Comparison of ENCODE assay signal across 23 mouse cellular contexts in the genomic region with DNA sequence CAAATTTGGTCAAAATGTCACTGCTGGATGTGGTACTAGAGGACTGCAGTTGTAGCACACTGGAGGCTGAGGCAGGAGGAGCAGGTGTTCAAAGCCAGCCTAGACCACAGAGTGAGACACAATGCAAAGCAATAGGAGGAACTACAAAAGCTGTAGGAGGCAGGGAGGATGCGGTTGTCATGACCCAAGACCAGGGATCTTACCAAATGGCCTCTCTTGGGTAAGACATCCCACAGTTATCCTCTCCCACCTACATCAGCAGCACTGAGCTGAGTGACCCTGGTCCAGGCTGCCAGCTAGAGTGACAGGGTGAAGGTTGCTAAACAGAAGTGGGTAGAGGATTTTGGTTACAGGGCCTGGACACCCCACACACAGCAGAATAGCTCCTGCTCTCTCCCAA.
DNase-seq lines count a peak whose midpoint lies in the region; ATAC-seq and TF ChIP-seq lines count a peak whose summit lies in the region.
"Had no signal": no experiment of that assay in that cellular context is flagged by ENCODE, and none has a peak within 500 bp of the region (broad histone marks: within the 10 kb centered on the region; RNA-seq: fewer than 3 reads in every experiment).

No protein-coding gene starts in this region.

- H3K9ac ChIP-seq in lung, postnatal 0 days (replicated peaks; ENCODE audit: low read depth) = no peak overlapping the region
- no peak overlapping the region for H3K9ac ChIP-seq in hindbrain, embryonic 14.5 days
- H3K9ac ChIP-seq: embryonic facial prominence, embryonic 13.5 days; forebrain, embryonic 13.5 days; forebrain, postnatal 0 days; hindbrain, embryonic 15.5 days had no signal

- H3K4me2 ChIP-seq in lung, postnatal 0 days (replicated peaks; ENCODE audit: low read depth, low read length) = no peak overlapping the region
- no peak overlapping the region for H3K4me2 ChIP-seq in hindbrain, embryonic 14.5 days (replicated peaks)
- H3K4me2 ChIP-seq: embryonic facial prominence, embryonic 13.5 days; forebrain, embryonic 13.5 days; hindbrain, embryonic 15.5 days had no signal

- 86% methylated on average over 1 of the region's 1 CpGs for WGBS in lung, postnatal 0 days
- WGBS in bone marrow, adult 2 months = 47% methylated on average over 1 of the region's 1 CpGs
- WGBS in hindbrain, embryonic 14.5 days = 86% methylated on average over 1 of the region's 1 CpGs

- no peak for TF ChIP-seq POLR2A in bone marrow, adult 2 months (IDR thresholded peaks at IDR 0.05; ENCODE audit: borderline replicate concordance, control insufficient read depth, low read depth, low read length)

- peak; percentile 15 to 26 for DNase-seq in lung, adult 18-20 months
- DNase-seq in lung, postnatal 0 days (ENCODE audit: low spot score) = no peak
- no peak for DNase-seq in spleen, postnatal 36 days (ENCODE audit: low spot score in 2 of 2)
- no peak for DNase-seq in adipocyte (ENCODE audit: low spot score)
- DNase-seq in hindbrain, embryonic 14.5 days (ENCODE audit: low spot score) = no peak
- DNase-seq: adrenal gland, adult 2 months; adrenal gland, postnatal 25 days; cerebellum, adult 2 months; cerebellum, postnatal 14 days; forebrain, postnatal 0 days; gastrocnemius, postnatal 36 days; heart, adult 18-20 months; heart, postnatal 10 days had no signal

- no peak overlapping the region for H3K27ac ChIP-seq in lung, postnatal 0 days (ENCODE audit: low read length)
- H3K27ac ChIP-seq in bone marrow, adult 2 months (ENCODE audit: control insufficient read depth, insufficient read depth, low read depth, low read length, poor library complexity) = peak overlapping the region; percentile 15
- no peak overlapping the region for H3K27ac ChIP-seq in hindbrain, embryonic 14.5 days
- H3K27ac ChIP-seq: embryonic facial prominence, embryonic 13.5 days; forebrain, embryonic 13.5 days; heart, embryonic 10.5 days; hindbrain, embryonic 15.5 days had no signal

- no peaks in the 10 kb centered on the region for H3K27me3 ChIP-seq in lung, postnatal 0 days (replicated peaks; ENCODE audit: insufficient read depth, low read length)
- no peaks in the 10 kb centered on the region for H3K27me3 ChIP-seq in hindbrain, embryonic 14.5 days (ENCODE audit: control insufficient read depth, insufficient read depth, low read length)
- H3K27me3 ChIP-seq: CH12.LX; embryonic facial prominence, embryonic 13.5 days; forebrain, embryonic 13.5 days; hindbrain, embryonic 15.5 days; Patski had no signal

- no peaks in the 10 kb centered on the region for H3K36me3 ChIP-seq in lung, postnatal 0 days (ENCODE audit: insufficient read depth, low read length)
- H3K36me3 ChIP-seq in hindbrain, embryonic 14.5 days (replicated peaks; ENCODE audit: control insufficient read depth, insufficient read depth) = no peaks in the 10 kb centered on the region
- H3K36me3 ChIP-seq: embryonic facial prominence, embryonic 13.5 days; heart, embryonic 10.5 days; hindbrain, embryonic 10.5 days; hindbrain, embryonic 15.5 days had no signal

- no peak overlapping the region for H3K4me3 ChIP-seq in lung, postnatal 0 days (ENCODE audit: low read depth, low read length)
- H3K4me3 ChIP-seq in bone marrow, adult 2 months (replicated peaks; ENCODE audit: control insufficient read depth, low read depth, low read length) = no peak overlapping the region
- no peak overlapping the region for H3K4me3 ChIP-seq in hindbrain, embryonic 14.5 days (replicated peaks; ENCODE audit: low read length)
- H3K4me3 ChIP-seq: embryonic facial prominence, embryonic 13.5 days; forebrain, embryonic 13.5 days; heart, embryonic 10.5 days; hindbrain, embryonic 10.5 days; hindbrain, embryonic 15.5 days had no signal

- no peak for TF ChIP-seq CTCF in lung, postnatal 0 days (IDR thresholded peaks at IDR 0.05)
- TF ChIP-seq CTCF in bone marrow, adult 2 months (IDR thresholded peaks at IDR 0.05; ENCODE audit: control insufficient read depth, insufficient read depth, low read length) = no peak

- no peaks in the 10 kb centered on the region for H3K4me1 ChIP-seq in lung, postnatal 0 days (ENCODE audit: insufficient read depth, low read depth, low read length)
- peaks cover 7% of the 10 kb centered on the region for H3K4me1 ChIP-seq in bone marrow, adult 2 months (ENCODE audit: control insufficient read depth, insufficient read depth, low read length)
- H3K4me1 ChIP-seq in hindbrain, embryonic 14.5 days (replicated peaks; ENCODE audit: control insufficient read depth, insufficient read depth, low read length) = no peaks in the 10 kb centered on the region
- H3K4me1 ChIP-seq: hindbrain, embryonic 15.5 days had no signal

- no peak for ATAC-seq in lung, postnatal 0 days
- peak; percentile 67 to 88; a peak in 2 of 4 replicates for ATAC-seq in hematopoietic stem cell, adult 5-6 weeks (replicated peaks in 1 of 2; ENCODE audit: insufficient read depth in 1 of 2, low FRiP score in 2 of 2, low TSS enrichment in 1 of 2, low read depth in 1 of 2, poor library complexity in 2 of 2, severe bottlenecking in 2 of 2)
- no peak for ATAC-seq in hindbrain, embryonic 14.5 days (ENCODE audit: low FRiP score)
- ATAC-seq: activated CD4-positive, CD25-positive, alpha-beta regulatory T cell, adult 4 months; forebrain, embryonic 13.5 days; forebrain, postnatal 0 days; Patski had no signal

- TF ChIP-seq EP300 in lung, postnatal 0 days (IDR thresholded peaks at IDR 0.05) = no peak

- no peaks in the 10 kb centered on the region for H3K9me3 ChIP-seq in lung, postnatal 0 days (ENCODE audit: low read length)
- H3K9me3 ChIP-seq in hindbrain, embryonic 14.5 days (ENCODE audit: control insufficient read depth, low read length) = peaks cover 8% of the 10 kb centered on the region; the same call in 1 of the 2 replicates
- H3K9me3 ChIP-seq: hindbrain, embryonic 15.5 days had no signal

Comparison
In these comparisons a context has a peak if more than half of its experiments do, and no peak if none do; other contexts are left out.
1. DNase-seq: peak in lung, adult 18-20 months (2 of 2); none in lung, postnatal 0 days (single experiment), spleen, postnatal 36 days (0 of 2), adipocyte (single experiment) and hindbrain, embryonic 14.5 days (single experiment).
2. ATAC-seq: peak in hematopoietic stem cell, adult 5-6 weeks (2 of 2); none in lung, postnatal 0 days (single experiment) and hindbrain, embryonic 14.5 days (single experiment).